Mouse (Mus musculus): ENCODE measurements around the gene Adprh. TPM values are rescaled to one million over a fixed set of nuclear protein-coding genes. Genes with fewer than 3 reads are reported as not detected.

Adprh gene
- total RNA-seq, 2 experiments from 2014 or later: 22.8 to 23.1 TPM

DNA sequence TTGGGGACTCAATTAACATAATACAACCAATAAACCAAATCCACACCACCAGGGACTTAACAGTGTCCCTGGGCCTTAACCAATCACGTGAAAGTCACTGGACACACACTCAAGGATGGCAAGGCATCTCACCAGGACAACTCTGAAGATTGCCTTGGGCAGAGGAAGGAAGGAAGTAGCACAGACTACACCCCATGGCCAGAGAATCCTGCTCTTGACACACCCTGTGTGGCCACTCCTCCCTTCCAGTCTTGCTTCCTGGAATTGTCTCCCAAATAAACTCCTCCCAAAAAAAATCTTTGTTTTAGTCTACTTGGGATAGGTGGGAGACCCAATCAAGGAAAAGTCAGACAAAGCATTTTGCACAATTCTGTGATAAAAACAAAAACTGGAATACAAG is 7.5 kb downstream of the Adprh start:
- DNase-seq: no peak
- intact Hi-C loops (cut with DNase I): no loop called here

DNA sequence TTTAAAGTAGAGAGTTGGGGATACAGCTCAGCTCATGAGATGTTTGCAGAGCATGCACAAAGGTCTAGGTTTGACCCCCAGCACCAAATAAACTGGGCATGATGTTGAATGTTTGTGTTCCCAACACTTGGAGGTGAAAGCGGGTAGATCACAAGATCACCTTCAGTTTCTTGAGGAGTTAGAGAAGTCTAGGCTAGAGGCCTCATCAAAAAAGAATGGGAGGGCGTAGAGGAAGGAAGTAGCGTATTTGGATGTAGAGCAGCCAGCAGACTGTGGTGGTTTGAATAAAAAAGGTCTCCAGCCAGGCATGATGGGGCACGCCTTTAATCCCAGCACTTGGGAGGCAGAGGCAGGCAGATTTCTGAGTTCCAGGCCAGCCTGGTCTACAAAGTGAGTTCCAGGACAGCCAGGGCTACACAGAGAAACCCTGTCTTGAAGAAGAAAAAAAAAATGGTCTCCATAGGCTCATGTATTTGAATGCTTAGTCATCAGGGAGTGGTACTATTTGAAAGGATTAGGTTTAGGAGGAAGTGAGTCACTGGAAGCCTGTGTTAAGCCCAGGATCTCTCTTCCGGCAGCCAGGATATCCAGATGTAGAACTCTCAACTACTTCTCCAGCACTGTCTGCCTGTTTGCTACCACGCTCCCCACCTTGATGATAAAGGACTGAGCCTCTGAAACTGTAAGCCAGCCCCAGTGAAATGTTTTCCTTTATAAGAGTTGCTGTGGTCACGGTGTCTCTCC is 8.6 kb downstream of the Adprh start:
- DNase-seq: no peak
- intact Hi-C loops (cut with DNase I): no loop called here

DNA sequence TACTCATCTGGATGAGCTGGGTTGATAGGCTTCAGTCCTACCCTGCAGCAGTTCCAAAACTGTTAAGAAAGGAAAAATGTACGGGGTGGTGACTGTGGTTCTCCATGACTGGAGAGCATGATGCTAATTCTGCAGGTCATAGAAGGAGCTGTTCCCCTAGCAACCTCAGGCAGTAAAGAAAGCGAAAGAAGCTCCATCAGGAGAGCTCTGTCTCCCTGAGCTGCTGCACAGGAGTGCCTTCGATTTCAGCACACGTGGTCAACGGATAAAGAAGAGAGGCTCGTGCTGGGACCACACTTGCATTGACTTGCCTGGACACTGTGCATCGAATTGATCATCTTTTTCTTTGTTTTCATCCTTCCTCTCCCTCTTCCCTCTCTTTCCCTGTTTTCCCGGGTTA is 10.3 kb downstream of the Adprh start:
- no peak for DNase-seq
- intact Hi-C loops (cut with DNase I): no loop called here

DNA sequence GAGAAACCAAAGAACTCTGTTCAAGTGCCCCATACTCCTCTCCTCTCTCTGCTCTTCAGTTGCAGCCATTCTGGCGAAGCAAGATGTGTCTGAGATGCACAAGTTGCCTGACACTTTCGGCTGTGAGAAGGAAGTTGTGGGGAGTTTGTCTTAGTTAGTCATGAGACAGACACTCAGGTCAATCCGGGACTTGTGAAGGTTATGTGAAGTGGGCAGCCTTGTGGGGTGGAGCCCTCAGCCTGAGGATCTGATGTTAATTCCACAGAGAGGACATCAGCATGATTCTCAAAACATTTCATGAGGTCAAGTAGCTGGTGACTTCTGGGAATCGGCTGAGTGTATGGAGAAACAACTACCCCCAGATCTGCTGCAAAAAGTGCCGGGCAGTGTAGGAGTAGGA is 10.9 kb downstream of the Adprh start:
- intact Hi-C loops (cut with DNase I): no loop called here
- no peak for DNase-seq

DNA sequence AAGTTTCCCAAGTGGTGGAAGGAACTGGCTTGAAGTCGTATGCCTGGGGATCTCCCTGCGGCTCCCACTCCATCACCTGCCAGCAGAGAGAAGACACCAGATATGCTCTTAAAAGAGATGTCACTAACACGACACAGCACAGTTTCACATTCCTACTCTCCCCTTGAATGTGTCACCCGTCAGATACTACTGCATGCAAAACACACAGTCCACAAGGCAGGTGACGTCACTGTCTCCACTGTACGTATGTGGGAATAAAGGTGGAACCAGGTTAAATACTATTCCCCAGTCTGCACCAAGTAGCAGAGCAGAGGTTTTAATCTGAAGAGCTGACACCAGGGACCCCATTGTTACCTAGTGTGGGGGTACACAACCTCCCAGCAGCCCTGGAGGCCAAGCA is 12.1 kb downstream of the Adprh start:
- DNase-seq: no peak
- intact Hi-C loops (cut with DNase I): no loop called here

DNA sequence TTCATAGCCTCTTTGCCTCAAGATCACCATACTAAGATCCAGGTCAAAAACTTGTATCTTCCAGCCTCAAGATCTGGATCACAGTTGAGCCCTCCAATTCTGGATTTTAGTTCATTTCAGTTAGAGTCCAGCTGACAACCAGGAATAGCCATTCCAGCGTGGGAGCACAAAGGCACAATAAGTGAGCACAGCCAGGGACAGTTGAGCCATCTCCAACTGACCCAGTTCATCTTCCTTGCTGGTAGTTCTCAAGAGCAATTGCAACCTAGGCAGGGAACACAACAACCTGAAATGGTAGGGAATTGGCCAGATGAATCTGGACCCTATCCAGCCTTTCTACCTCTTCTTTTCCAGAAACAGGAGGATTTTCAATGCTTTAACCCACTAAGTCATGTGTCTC is 13.3 kb downstream of the Adprh start:
- intact Hi-C loops (cut with DNase I): no loop called here
- DNase-seq: no peak

DNA sequence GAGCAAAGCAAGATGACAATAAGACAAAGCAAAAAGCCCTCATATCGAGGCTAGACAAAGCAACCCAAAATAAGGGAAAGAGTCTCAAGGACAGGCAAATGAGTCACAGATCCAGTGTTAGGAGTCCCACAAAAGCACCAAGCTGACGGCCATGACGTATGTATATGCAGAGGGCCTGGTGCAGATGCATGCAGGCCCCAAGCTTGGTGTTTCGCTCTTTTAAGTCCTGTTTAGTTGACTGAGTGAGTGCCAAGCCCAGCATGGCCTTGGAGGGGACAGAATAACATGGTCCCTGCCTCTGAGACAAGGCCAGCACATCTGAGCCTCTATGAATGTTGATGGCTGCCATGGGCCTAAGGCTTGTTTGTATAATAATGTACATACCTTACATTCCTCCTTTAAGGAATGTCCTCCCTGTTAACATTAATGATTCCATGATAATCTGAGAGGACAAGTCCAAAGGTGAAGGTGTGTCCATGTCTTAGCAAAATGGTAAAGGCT is 18.2 kb downstream of the Adprh start:
- intact Hi-C loops (cut with DNase I): no loop called here

DNA sequence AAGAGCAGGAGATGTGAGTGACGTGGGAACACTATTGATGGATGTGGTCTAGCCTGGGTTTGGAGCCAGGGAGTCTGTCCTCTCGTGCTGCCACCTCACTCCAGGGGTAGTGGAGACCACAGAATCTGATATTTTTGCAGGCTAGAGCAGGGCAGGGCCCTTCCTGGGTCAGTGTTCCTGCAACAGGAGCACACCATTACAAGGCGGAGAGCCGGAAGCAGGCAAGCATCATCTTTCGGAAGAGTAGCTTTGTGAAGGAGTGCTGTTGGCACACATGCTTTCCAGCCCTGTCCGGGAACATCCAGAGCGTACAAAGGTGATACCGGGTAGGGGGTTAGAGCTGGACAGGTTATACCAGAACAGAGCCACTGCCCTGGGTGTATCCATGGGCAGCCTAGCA is 19.0 kb downstream of the Adprh start:
- DNase-seq: no peak
- intact Hi-C loops (cut with DNase I): no loop called here

More for the DNA sequence above, 18.2 kb downstream of the Adprh start:
- no peak for DNase-seq

DNA sequence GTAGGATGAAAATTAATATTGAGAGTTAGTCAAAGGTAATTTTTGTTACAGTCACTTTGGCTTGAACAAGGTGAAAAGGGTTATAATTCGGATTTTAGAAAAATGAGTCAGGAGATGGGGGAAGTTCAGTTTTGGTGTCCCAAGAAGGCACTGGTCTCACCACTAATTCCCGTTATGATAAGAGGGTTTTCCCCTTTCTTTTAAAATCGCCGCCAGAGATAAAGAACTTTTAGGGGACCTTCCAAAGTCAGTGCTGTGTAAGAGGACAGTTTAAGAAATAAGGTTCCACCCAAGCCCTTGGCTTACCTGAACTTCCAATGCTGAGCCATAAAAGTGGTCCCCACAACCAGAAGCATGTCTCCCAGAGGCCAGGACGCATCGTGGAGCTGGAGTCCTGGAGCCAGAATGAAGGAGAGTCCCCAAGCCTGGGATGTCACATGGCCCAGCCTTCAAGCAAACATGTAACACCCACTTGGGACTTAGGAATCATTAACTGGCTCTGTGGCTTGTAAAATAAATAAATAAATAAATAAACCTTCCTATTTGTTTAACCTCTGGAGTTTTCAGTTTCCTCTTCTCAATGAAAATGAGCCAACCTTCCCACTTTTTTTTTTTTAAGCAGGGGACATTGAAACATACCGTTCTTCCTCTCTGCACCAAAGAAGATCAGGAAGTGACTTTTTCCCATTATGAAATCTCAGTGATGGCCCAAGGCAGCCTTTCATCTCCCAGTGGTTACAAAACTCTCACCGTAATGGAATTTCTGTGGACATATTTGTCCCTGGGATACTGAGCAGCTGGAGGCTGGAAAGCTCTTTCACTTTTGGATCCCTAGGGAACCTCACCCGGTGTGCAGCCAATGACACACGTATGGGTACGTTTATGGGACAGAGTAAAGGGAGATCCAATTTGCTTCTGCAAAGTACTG is 19.7 kb downstream of the Adprh start, which contains the start of gene Pla1a:
Gene Pla1a, minus strand, starts transcription at position 648 of the 928 bp plus-strand sequence.
- peak; percentile 18 to 35 for DNase-seq
- intact Hi-C loops (cut with DNase I): no loop called here

DNA sequence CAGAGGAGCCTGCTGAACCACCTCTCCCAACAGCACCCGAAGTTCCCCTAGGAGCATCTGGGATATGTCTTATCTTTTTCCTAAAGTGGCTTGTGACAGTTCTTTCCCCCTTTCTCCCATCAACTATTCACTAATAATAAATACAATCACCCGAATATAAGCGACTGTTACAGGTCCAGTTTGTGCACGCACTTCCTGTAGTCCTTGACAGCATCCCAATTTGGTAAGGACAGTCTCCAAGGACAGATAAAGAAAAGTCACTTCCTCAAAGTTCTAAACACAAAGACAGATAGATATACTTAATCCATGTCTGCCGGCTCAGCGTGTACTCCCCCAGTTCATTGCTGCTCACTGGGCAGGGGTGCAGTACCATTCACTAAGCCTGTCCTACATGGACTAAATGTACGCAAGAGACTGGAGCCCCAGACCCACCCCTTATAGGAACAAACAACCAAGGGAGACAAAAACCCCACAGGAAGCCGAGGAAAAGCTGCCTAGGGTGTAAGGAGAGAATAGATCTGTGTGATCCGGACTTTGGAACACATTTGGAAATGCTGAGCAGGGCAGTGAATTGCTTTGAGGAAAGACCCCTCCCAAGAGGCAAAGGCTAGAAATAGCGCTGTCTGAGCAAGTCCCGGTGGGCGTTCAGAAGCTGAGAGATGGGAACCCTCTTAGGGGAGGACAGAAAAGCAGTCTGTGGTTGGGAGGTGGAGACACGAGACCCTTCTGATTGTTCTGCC is 20.9 kb downstream of the Adprh start:
- DNase-seq: peak in 1 of 2 experiments; percentile 25
- intact Hi-C loops (cut with DNase I): no loop called here

DNA sequence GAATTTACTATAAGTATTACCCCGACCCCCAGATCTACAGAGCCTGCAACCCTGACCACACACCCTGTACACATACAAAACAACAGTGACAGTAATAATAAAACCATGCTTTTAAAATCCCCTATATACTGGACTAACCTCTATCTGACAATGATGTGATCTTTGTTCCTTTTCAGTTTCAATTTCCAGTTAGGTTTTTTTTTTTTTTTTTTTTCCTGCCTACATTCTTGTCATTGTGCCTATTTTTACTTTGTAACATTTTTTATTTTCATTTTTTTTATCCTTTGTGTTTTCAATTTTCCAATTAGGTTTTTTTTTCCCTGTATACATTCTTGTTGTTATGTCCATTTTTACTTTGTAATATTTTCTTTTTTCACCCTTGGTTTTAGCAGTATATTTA is 26.7 kb downstream of the Adprh start:
- no peak for DNase-seq
- intact Hi-C loops (cut with DNase I): no loop called here

DNA sequence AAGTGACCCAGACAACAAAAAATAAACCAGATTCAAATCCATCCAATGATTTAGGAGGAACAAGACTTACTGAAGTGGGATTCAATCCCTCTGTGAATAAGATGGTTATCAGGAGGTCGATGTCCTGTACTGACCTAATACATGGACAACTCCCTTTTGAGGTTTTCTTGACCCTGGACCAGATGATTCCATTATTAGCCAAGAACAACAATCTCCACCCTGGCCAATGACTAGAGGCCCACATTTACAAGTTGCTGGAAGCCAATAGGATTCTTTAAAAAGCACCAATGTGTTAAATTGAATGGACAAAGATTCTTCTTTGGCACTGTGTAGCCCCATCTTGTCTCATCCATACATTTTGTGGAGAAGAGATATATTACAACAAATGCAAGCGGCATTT is 27.1 kb downstream of the Adprh start:
- intact Hi-C loops (cut with DNase I): no loop called here
- no peak for DNase-seq

DNA sequence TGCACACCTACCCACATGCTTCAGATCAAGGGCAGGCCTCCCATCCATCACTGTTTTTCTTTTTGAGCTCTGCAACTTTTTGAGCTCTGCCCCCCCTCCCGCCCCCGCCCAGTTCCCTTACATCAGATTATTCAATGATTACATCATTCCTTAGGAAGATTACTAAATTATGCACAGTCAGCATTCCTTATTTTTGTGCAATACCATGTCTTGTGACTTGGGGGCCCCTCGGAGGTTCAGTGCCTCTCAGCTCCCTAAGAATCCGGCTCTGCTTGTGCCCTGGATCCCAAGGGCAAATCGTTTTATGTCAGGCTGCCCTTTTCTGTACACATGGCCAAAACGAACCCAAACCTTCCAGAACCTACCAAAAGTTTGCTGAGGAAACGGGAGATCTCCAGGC is 37.5 kb downstream of the Adprh start:
- intact Hi-C loops (cut with DNase I): no loop called here
- DNase-seq: no peak

DNA sequence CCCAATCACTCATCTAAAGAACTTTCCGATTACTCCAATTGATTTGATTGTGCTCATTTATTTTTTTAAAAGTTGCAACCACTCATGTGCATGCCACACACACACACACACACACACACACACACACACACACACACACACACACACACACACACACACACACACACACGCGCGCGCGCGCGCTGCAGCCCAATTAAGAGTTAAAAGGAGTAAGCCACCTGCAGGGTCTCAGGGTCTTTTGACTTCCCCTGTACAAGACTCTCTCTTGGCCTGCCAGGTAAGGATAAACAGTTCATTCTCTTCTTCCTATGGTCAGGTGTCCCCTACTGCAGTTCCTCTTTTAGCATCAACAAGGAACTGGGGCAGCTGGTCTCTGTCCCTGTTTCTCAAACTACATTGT is 44.1 kb downstream of the Adprh start:
- intact Hi-C loops (cut with DNase I): no loop called here
- no peak for DNase-seq

DNA sequence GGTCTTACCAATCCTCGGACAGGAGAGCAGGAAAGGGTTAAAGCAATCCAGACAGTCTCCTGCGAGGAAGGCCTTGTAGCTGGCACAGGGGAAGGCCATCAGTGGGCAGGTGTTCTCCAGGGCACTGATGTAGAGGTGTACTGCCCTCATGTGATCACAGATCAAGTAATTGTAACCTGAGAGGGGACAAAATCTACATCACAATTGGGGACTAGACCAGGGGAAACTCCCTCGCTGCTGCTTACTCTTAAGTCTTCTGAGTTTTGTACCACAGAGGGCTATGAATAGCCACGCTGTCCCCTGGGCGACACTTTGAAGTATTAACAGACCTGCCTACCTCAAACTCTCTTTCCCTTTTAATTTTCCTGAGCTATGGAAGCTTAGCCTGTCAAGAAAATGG is 44.9 kb downstream of the Adprh start:
- DNase-seq: no peak
- intact Hi-C loops (cut with DNase I): no loop called here

DNA sequence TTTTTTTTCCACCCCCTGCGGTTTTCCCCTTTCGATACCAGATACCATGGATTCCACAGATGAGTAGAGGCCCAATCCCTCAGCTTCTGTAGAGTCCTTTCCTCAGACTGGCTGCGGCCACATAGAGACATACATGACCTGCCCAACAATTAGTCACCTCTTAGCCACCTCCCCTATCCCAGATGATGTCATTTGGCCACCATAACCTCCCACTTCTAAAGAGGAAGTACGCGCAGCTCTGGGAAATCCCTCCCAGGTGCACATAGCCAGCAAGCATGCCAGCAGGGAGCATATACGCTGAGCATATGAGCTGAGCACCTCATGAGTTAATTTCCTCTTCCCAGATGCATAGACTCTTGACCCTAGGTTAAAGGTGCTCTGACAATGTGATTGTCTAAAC is 45.8 kb downstream of the Adprh start:
- intact Hi-C loops (cut with DNase I): no loop called here
- no peak for DNase-seq

DNA sequence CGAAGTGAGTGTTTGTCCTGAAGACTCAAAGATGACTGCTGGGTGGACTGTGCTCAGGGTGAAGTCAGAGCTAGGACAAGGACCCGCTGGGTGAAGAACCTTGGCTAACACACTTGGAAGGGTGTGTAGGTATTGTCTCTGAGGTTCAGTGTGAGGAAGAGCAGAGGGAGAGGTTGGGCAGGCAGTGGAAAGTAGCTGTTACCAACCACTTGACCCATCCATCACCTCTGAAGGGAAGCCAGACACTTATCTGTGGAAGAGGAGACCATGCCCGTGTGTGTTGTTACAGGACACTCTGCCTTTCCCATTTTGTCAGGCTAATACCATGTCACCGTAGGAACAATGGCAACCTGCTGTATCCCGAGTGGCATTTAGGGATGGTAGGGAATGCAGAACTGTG is 46.2 kb downstream of the Adprh start:
- intact Hi-C loops (cut with DNase I): no loop called here
- DNase-seq: no peak

DNA sequence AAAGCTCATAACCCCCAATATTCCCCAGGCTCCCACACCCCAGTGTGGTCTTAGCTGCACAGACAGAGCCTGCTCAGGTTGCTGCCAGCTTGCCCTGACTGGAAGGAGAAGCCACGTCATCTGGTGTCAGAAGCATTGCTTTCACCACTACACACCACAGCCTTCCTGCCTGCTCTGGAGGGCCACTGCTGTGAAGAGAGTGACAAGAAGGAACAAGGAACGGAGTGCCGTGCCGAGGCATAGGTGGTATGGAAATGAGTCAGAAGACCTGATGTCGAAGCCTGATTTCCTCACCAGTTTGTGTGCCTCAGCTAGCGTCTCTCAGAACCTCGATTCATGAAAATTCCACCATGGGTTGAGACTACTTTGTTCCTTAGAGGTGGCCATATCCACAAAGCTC is 48.9 kb downstream of the Adprh start:
- intact Hi-C loops (cut with DNase I): no loop called here
- DNase-seq: no peak

DNA sequence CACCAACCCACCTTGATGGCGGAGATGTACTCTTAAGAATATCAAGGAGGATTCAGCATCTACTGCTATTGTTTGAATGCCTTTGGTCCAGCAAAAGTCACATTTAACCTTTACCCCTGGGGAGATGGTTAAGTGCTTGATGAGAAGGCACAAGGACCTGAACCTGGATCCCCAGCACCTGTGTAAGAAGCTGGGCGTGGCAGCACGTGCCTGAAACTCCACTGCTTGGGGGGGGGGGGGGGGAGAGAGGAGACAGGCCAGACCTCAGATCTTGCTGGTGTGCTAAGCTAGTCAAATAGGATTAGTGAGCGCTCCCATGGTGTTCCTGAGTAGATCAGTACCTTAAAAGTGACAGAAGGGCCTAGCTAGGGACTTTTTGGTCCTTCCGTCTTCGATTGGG is 51.0 kb downstream of the Adprh start:
- intact Hi-C loops (cut with DNase I): no loop called here
- DNase-seq: no peak

DNA sequence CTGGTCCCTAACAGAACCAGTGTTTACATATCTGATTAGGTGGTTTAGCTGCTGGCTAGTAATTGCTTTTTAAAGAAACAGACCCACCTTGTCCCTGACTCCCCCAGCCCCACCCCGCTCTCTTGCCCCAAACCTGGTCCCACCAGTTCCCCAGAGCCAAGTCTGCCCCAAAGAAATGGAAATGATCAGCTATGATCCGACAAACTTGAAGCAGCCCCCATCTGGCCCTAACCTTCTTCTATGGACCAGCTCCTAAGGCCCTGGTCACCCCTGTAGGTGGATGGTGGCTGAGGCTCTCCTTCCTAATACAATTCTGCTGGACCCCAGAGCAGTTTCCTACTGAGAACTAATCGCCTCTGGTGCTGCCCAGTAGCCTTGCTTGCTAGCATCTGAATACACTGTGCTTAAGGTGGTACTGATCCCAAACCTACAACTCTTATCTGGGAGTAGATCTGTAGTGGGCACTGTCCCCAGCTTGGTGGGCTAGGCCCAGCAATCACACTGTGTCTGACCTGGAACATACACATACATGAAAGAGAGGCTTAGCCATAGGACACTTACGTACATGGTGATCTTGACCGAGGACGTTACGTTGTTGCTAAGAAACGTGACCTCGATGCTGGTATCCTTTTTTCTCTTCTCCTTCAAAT is 52.1 kb downstream of the Adprh start:
- intact Hi-C loops (cut with DNase I): no loop called here
- DNase-seq: no peak
